Mouse (Mus musculus) v-Abl transformed pro-B cells (cell line): Measurements from ENCODE around the gene Gm17662.

Source experiments
- in situ Hi-C, 2 experiments: fragments of 400-800 bp; cut with MboI; formaldehyde crosslinking; loops; one replicate each; pipeline ENCODE4 v1.15.1; 2025; ENCODE audit not compliant: unreplicated experiment in 2 of 2

Gm17662 gene

GRCm38 (mm10) chr4:104876323-104876722, 19.2 kb downstream of the Gm17662 start, which contains the start of gene C8a:
Gene C8a, minus strand, starts transcription at chr4:104876398.
- in situ Hi-C loops, result loop anchor here (25.0 kb wide), 2 partner anchors 1564 to 1889 kb away; partner anchors contain the start of genes Oma1 (in 2 of the 2) and Tctex1d1 (in 1 of the 2)

GRCm38 (mm10) chr4:104887486-104887885, 30.4 kb downstream of the Gm17662 start:
- in situ Hi-C loops, result loop anchor here (25.0 kb wide), 2 partner anchors 1575 to 1900 kb away; partner anchors contain the start of genes Oma1 (in 2 of the 2) and Tctex1d1 (in 1 of the 2)

GRCm38 (mm10) chr4:104888499-104889262, 31.6 kb downstream of the Gm17662 start:
- in situ Hi-C loops, result loop anchor here (25.0 kb wide), 2 partner anchors 1576 to 1901 kb away; partner anchors contain the start of genes Oma1 (in 2 of the 2) and Tctex1d1 (in 1 of the 2)

GRCm38 (mm10) chr4:104891708-104892107, 34.6 kb downstream of the Gm17662 start:
- in situ Hi-C loops, result loop anchor here (10.0 to 25.0 kb wide), 4 partner anchors 1579 to 1907 kb away; partner anchors contain the start of genes Oma1 (in 2 of the 2) and Tctex1d1 (in 1 of the 2)

- in situ Hi-C loops, result loop anchor here (10.0 to 25.0 kb wide), 4 partner anchors 1581 to 1909 kb away; partner anchors contain the start of genes Oma1 (in 2 of the 2) and Tctex1d1 (in 1 of the 2)
Measured at GRCm38 (mm10) chr4:104893588-104893987, 36.5 kb downstream of the Gm17662 start.

GRCm38 (mm10) chr4:104894004-104894734, 37.0 kb downstream of the Gm17662 start:
- in situ Hi-C loops, result loop anchor here (10.0 to 25.0 kb wide), 4 partner anchors 1582 to 1909 kb away; partner anchors contain the start of genes Oma1 (in 2 of the 2) and Tctex1d1 (in 1 of the 2)

- in situ Hi-C loops, result loop anchor here (10.0 to 25.0 kb wide), 2 partner anchors 434 to 1472 kb away; no protein-coding TSS in a partner anchor
Measured at GRCm38 (mm10) chr4:104902836-104903235, 45.7 kb downstream of the Gm17662 start.

- in situ Hi-C loops, result loop anchor here (5.0 to 25.0 kb wide), 3 partner anchors 222 to 1470 kb away; no protein-coding TSS in a partner anchor
Measured at GRCm38 (mm10) chr4:104905049-104905448, 47.9 kb downstream of the Gm17662 start.
